Mouse (Mus musculus) retina, postnatal 7 days (tissue): ENCODE data around the gene Ptpra.
"Not testable (repeated sequence)": the region's sequence is repeated elsewhere in the genome, so short reads cannot be mapped to it uniquely, and the experiment has no call there.

Experiments
- DNase-seq: peaks from one replicate; pipeline ENCODE4 v3.0.0-alpha.2; 2012; ENCODE audit warnings: low read depth, low spot score

The Ptpra gene

GRCm38 (mm10) chr2:130488002-130488401, 37.9 kb downstream of the Ptpra start:
- no peak for DNase-seq

- DNase-seq = no peak
These were observed 38.5 kb downstream of the Ptpra start for GRCm38 (mm10) chr2:130488600-130488999.

- no peak for DNase-seq
These were observed 41.1 kb downstream of the Ptpra start for GRCm38 (mm10) chr2:130491162-130491561.

DNA sequence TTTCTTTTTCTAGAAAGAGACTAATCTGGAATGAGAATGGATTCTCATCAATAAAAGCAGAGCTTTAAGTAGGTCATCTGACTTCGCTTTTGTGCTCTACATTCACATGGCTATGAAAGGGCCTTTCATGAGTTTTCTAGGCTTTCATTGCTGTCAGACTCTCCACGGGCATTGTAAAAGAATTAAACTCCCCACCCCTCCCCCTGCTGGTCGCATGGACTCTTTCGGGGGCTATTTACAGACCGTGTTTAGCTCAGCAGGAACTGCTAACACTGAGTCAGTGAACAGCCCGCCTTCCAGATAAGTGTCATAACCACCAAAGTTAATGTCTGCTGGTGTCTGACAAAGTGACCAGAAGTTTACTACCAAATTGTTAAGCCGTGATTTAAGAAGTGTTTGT, 41.5 kb downstream of the Ptpra start:
- no peak for DNase-seq

- DNase-seq = not testable (repeated sequence)
These were observed 45.0 kb downstream of the Ptpra start for GRCm38 (mm10) chr2:130495114-130495513.

DNA sequence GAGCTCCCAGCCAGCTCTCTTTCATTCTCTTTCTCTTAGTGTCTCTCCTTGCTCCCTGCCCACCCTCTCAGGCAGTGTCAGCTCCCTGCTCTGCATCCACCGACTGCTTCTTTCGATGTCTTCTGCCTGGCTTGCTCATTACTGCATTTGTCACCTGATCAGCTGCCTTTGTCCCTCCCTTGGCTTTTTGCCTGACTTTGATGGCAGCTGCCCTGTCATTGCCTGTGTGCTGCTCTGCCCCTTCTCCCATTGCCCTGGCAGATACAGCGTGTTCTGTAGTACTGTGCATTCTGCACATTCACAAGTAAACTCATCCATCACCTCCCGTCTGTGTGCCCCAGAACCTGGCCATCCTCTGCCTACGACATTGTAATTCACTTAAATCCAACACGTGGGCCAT, 46.0 kb downstream of the Ptpra start:
- DNase-seq = no peak

- no peak for DNase-seq
These were observed 46.9 kb downstream of the Ptpra start for GRCm38 (mm10) chr2:130496931-130497330.

DNA sequence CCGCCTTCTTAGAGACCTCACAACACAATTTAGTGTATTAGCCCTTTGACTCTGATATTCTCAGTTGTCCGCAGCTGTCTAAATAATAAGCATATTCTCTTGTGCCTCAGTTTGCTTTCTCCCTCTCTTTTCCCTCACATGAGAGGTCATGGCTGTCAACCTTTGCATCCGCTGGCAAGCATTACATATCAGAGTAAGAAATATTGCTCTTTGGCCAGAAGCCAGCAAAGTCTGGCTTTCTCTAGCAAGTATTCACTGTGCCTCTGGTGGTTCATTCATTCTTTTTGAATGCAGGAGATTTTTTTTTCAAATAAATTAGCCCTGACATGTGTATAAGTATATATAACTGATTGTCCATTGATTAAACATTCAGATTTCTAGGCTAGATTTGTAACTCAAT, 49.5 kb downstream of the Ptpra start:
- no peak for DNase-seq

DNA sequence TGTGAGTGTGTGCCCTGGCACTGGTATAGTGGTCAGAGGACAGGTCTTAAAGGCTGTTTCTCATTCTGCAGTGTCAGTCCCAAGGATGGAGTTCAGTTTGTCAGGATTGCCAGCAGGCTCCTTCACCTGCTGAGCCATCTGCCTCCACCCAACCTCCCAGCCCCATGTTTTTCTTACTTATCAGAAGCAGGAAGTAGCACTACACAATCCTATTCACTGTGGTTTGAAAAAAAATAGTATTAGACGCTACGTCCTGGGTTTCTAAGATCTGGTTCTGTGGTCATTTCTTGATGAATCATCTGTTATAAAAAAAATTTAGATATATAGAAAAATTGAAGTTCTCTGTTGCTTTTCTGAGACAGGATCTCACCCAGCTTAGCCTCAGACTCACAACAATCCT, 51.5 kb downstream of the Ptpra start:
- no peak for DNase-seq

DNA sequence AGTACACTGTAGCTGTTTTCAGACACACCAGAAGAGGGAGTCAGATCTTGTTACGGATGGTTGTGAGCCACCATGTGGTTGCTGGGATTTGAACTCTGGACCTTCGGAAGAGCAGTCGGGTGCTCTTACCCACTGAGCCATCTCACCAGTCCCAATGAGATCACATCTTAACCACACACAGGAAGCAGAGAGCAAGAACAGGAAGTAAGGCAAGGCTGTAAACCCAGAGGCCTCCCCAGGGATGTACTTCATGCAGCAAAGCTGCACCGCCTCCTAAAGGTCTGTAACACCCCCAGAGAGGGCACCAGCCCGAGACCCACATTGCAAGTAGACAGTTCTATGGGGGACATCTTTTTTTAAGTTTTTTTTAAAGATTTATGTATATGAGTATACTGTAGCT, 61.5 kb downstream of the Ptpra start:
- DNase-seq = not testable (repeated sequence)

DNA sequence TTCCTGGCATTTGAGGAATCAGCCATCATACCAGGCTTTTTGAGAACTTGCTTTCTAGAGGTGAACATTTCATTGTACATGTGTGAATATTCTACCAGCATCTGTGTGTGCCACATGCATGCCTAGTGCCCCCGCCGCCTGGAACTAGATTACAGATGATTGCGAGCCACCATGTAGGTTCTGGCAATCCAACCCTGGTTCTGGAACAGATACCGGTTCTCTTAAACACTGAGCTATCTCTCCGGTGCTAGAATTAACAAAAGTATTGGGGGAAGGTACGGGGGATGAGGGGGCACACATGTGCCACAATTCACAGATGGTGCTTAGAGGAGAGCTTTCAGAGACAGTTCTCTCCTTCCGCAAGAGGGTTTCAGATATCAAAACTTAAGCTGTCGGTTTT, 63.8 kb downstream of the Ptpra start:
- no peak for DNase-seq

DNA sequence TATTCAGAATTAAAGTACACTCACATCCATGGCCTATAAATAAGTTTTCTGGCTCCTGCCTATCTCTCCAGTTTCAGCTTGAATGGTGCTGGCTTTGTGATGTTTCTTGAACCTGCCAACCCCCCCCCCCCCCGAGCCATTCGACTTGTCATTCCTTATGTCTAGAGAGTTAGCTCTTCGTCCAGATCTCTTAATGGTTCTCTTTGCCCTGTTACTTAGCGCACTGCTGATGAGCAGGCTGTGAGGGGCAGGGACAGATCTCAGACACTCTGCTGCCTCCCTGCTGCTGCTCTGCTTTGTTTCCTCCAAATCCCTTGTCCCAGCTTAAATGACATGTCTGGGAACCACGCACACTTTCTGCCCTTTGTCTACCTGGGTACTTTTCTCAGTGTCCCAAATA, 65.7 kb downstream of the Ptpra start:
- DNase-seq = no peak

GRCm38 (mm10) chr2:130521927-130522326, 71.8 kb downstream of the Ptpra start:
- DNase-seq = no peak

GRCm38 (mm10) chr2:130525480-130525879, 75.4 kb downstream of the Ptpra start:
- DNase-seq = not testable (repeated sequence)

- DNase-seq = peak; percentile 1
These were observed 78.4 kb downstream of the Ptpra start for GRCm38 (mm10) chr2:130528457-130528856.

- DNase-seq = no peak
These were observed 79.2 kb downstream of the Ptpra start for GRCm38 (mm10) chr2:130529290-130529689.

DNA sequence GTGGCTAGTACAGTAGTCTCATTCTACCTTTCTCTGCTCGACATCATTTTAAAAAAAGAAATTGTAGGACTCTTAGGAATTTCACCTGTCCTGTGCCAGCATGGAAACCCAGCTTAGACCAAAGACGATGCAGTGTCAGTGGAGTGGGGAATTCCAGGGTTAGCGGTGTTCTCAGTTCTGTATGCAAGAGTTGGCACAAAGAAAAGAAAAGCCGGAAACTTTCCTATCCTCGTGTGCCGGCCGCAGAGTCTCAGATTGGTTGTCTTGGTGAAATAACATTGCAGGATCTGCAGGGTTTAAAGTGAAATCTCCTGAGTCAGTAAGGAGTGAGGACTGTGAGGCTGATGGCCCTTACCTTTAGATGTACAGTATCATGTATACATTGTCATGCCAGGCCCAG, 79.8 kb downstream of the Ptpra start:
- DNase-seq = no peak

GRCm38 (mm10) chr2:130532201-130532600, 82.1 kb downstream of the Ptpra start:
- no peak for DNase-seq

DNA sequence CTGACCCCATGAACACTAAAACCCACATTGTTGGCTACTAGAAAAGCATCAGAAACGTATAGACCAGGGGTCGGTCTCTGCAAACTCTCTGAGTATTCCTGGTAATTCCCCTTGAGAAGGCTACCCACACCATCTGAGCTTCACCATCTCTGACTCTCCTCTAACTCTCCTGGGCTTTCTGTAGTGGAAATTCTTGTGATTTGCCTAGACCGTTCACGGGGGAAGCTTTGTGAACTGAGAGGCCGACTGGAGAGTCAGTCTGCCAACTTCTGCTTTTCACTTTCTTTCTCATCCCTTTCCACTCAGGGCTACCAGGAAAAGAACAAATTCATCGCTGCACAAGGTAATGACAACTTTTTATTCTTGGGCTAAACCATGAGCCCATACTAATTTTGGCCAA, 84.9 kb downstream of the Ptpra start:
- no peak for DNase-seq

DNA sequence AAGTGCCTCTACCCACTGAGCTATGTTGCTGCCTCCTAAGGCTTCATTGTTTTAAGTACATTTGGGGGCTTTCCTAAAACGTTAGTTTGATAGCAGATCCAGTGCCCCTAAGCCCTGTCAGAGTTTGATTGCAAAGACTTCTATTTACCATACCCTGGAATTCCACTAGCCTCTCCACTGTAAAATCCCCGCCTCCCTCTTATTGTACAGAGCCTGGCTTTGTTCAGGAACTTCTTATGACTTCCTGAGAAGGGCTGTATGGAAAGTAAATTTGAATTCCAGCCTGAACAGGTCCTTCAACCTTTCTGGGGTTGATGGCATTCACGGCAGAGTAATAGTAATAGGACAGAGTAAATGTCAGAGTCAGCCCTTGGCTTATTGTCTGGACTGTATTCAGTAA, 86.8 kb downstream of the Ptpra start:
- no peak for DNase-seq

- no peak for DNase-seq
These were observed 88.9 kb downstream of the Ptpra start for GRCm38 (mm10) chr2:130538876-130539546.

DNA sequence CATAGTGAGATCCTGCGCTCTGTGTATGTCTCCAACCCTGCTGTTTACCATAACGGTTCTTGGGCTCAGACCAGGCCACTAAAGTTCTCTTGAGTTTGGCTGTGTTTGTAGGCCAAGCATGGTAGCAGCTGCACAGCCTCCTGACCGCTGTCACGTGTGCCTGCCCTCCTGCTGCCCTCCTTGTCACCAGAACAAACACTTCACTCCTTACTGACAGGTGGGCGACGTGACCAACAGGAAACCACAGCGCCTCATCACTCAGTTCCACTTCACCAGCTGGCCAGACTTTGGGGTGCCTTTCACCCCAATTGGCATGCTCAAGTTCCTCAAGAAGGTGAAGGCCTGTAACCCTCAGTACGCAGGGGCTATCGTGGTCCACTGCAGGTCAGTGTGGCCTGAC, 90.2 kb downstream of the Ptpra start:
- no peak for DNase-seq

- DNase-seq = no peak
These were observed 96.9 kb downstream of the Ptpra start for GRCm38 (mm10) chr2:130546957-130547356.

GRCm38 (mm10) chr2:130554841-130555240, 104.8 kb downstream of the Ptpra start:
- DNase-seq = no peak
